Mouse (Mus musculus) ES-Bruce4 (cell line): ENCODE measurements around the gene Efcab3. TPM values are rescaled to one million over a fixed set of nuclear protein-coding genes. Genes with fewer than 3 reads are reported as not detected.

Experiments
- H3K27ac ChIP-seq: 2 replicates; pipeline ENCODE4 v1.5.1; 2012; ENCODE audit warnings: low read length, inconsistent platforms; ENCODE audit not compliant: insufficient read depth
- H3K27me3 ChIP-seq: 2 replicates; pipeline ENCODE4 v1.6.1; 2012; ENCODE audit warnings: mild to moderate bottlenecking, low read length, inconsistent platforms; ENCODE audit not compliant: control insufficient read depth, poor library complexity, insufficient read depth, severe bottlenecking
- H3K36me3 ChIP-seq: 2 replicates; pipeline ENCODE4 v1.6.1; 2012; ENCODE audit warnings: inconsistent platforms, mild to moderate bottlenecking, low read length, moderate library complexity; ENCODE audit not compliant: control insufficient read depth, poor library complexity, insufficient read depth, severe bottlenecking
- H3K4me1 ChIP-seq: one replicate; pipeline ENCODE4 v1.8.1; 2011; ENCODE audit warnings: low read length; ENCODE audit not compliant: control insufficient read depth, insufficient read depth
- H3K4me3 ChIP-seq: 2 replicates; pipeline ENCODE4 v1.5.1; 2011; ENCODE audit warnings: low read depth, mild to moderate bottlenecking, low read length
- H3K9ac ChIP-seq: 2 replicates; pipeline ENCODE4 v1.6.1; 2012; ENCODE audit warnings: low read depth, mild to moderate bottlenecking, inconsistent platforms; ENCODE audit not compliant: poor library complexity, severe bottlenecking
- H3K9me3 ChIP-seq: replicated peaks from 2 replicates; pipeline ENCODE4 v1.6.1; 2012; ENCODE audit warnings: mild to moderate bottlenecking, low read length, inconsistent platforms; ENCODE audit not compliant: control insufficient read depth, poor library complexity, insufficient read depth, severe bottlenecking
- CTCF ChIP-seq: IDR thresholded peaks from one replicate; pipeline ENCODE4 v1.8.1; 2011; ENCODE audit warnings: low read depth, low read length
- EP300 ChIP-seq: IDR thresholded peaks from 2 replicates; pipeline ENCODE4 v1.6.1; 2011; ENCODE audit warnings: low read depth, low read length; ENCODE audit not compliant: insufficient read depth
- POLR2A ChIP-seq: IDR thresholded peaks from one replicate; pipeline ENCODE4 v1.8.1; 2011; ENCODE audit warnings: low read length; ENCODE audit not compliant: insufficient read depth
- polyA plus RNA-seq: library from polyadenylated mRNA; stranded (reverse); fragments of >200 nt; gene quantifications from 2 replicates; pipeline ENCODE4 v1.2.4, GENCODE M21; 2011; ENCODE audit warnings: low read depth; ENCODE audit not compliant: missing spikeins, insufficient read depth, insufficient read length

Efcab3 gene
- polyA plus RNA-seq = not detected in 2 replicates

GRCm38 (mm10) chr11:105063292-105063691, at the start of gene Efcab3:
Efcab3 (plus strand) TSS chr11:105063592.
- H3K27ac ChIP-seq = no peak within 1 kb of the TSS
- H3K9ac ChIP-seq = no peak within 1 kb of the TSS
- TF ChIP-seq EP300 (no peak), CTCF (no peak), POLR2A (no peak)
- no peaks in the 10 kb centered on the region; the same call in 1 of the 2 replicates for H3K9me3 ChIP-seq
- no peak within 1 kb of the TSS for H3K4me3 ChIP-seq
- H3K36me3 ChIP-seq = no peaks in the 10 kb centered on the region
- no peaks in the 10 kb centered on the region for H3K4me1 ChIP-seq
- H3K27me3 ChIP-seq = no peaks in the 10 kb centered on the region; the same call in 1 of the 2 replicates

GRCm38 (mm10) chr11:105021071-105021470, 42.3 kb upstream of the Efcab3 start:
- no peaks in the 10 kb centered on the region for H3K36me3 ChIP-seq
- no peak overlapping the region for H3K4me3 ChIP-seq
- TF ChIP-seq CTCF = peak; percentile 22
- no peak for TF ChIP-seq EP300
- TF ChIP-seq POLR2A = no peak
- no peaks in the 10 kb centered on the region for H3K27me3 ChIP-seq
- no peaks in the 10 kb centered on the region for H3K9me3 ChIP-seq
- no peak overlapping the region for H3K27ac ChIP-seq
- no peak overlapping the region for H3K9ac ChIP-seq
- H3K4me1 ChIP-seq = no peaks in the 10 kb centered on the region

GRCm38 (mm10) chr11:105028744-105029348, 34.5 kb upstream of the Efcab3 start:
- no peak overlapping the region for H3K9ac ChIP-seq
- no peaks in the 10 kb centered on the region for H3K4me1 ChIP-seq
- H3K4me3 ChIP-seq = no peak overlapping the region
- no peaks in the 10 kb centered on the region for H3K36me3 ChIP-seq
- no peaks in the 10 kb centered on the region for H3K9me3 ChIP-seq
- H3K27me3 ChIP-seq = no peaks in the 10 kb centered on the region
- TF ChIP-seq EP300 (no peak), CTCF (no peak)
- no peak overlapping the region for H3K27ac ChIP-seq

- TF ChIP-seq POLR2A = no peak
- no peak for TF ChIP-seq CTCF
- TF ChIP-seq EP300 = no peak
- no peaks in the 10 kb centered on the region for H3K27me3 ChIP-seq
Observed at GRCm38 (mm10) chr11:105029525-105029924, 33.9 kb upstream of the Efcab3 start.

DNA sequence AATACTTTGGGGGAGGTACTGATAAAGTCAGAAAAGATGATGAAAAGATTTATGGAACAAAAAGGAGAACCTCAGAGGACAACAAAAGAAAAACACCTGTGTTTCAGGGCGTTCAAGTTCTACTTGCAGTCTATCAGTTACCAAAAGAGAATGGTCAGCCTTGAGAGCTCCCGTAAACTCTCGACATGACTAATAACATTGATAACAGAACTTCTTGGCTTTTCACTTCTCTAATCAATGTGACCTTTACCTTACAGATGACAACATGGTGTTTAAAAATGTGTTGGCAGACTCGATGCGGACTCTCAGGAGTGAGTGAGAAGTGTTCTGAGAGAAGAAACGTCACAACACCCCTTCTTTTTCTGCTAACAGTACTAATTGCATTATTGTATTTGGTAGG, 33.2 kb upstream of the Efcab3 start:
- Histone ChIP-seq H3K27ac (no peak overlapping the region), H3K9me3 (no peaks in the 10 kb centered on the region), H3K9ac (no peak overlapping the region), H3K4me3 (no peak overlapping the region), H3K4me1 (no peaks in the 10 kb centered on the region), H3K27me3 (no peaks in the 10 kb centered on the region), H3K36me3 (no peaks in the 10 kb centered on the region)
- TF ChIP-seq EP300 (no peak), POLR2A (no peak), CTCF (no peak)

More at GRCm38 (mm10) chr11:105029525-105029924, 33.9 kb upstream of the Efcab3 start:
- no peak overlapping the region for H3K9ac ChIP-seq
- H3K9me3 ChIP-seq = no peaks in the 10 kb centered on the region
- no peak overlapping the region for H3K27ac ChIP-seq
- no peaks in the 10 kb centered on the region for H3K4me1 ChIP-seq
- H3K4me3 ChIP-seq = no peak overlapping the region
- H3K36me3 ChIP-seq = no peaks in the 10 kb centered on the region

- Histone ChIP-seq H3K4me3 (no peak overlapping the region), H3K9ac (no peak overlapping the region), H3K4me1 (no peaks in the 10 kb centered on the region), H3K36me3 (no peaks in the 10 kb centered on the region), H3K27me3 (no peaks in the 10 kb centered on the region), H3K9me3 (no peaks in the 10 kb centered on the region), H3K27ac (no peak overlapping the region)
- no peak for TF ChIP-seq CTCF
- no peak for TF ChIP-seq POLR2A
- TF ChIP-seq EP300 = no peak
Observed at GRCm38 (mm10) chr11:105031103-105031502, 32.3 kb upstream of the Efcab3 start.
